31 mouse cellular contexts compared by ENCODE assay signal in genomic region chr1:4576957-4577356, GRCm38 (mm10).
"Had no signal": no experiment of that assay in that cellular context is flagged by ENCODE, and none has a peak within 500 bp of the region (broad histone marks: within the 10 kb centered on the region; RNA-seq: fewer than 3 reads in every experiment).

No protein-coding gene starts in this region.

- H3K9me3 ChIP-seq: heart, embryonic 12.5 days; heart, embryonic 13.5 days; heart, embryonic 15.5 days; hindbrain, embryonic 10.5 days; hindbrain, embryonic 12.5 days; hindbrain, embryonic 13.5 days; hindbrain, embryonic 15.5 days; kidney, embryonic 15.5 days had no signal

- ATAC-seq: hindbrain, embryonic 16.5 days; hindbrain, postnatal 0 days; inflammation-experienced regulatory T-cells, adult 6 months had no signal

- H3K36me3 ChIP-seq: heart, embryonic 12.5 days; heart, embryonic 13.5 days; heart, embryonic 15.5 days; hindbrain, embryonic 10.5 days; hindbrain, embryonic 12.5 days; hindbrain, embryonic 13.5 days; hindbrain, embryonic 15.5 days; kidney, embryonic 15.5 days had no signal

- DNase-seq: heart, adult 18-20 months; heart, adult 2 months; heart, postnatal 10 days; heart, postnatal 14 days; heart, postnatal 36 days; heart, postnatal 4 days; kidney, adult 11 months; kidney, adult 18-20 months; kidney, adult 8-10 months; kidney, adult 9 months; kidney, postnatal 10 days; kidney, postnatal 14 days; kidney, postnatal 25 days; kidney, postnatal 4 days; layer of hippocampus, adult 9-11 months; layer of hippocampus, postnatal 36 days had no signal

- H3K4me3 ChIP-seq: heart, adult 2 months; heart, embryonic 12.5 days; heart, embryonic 13.5 days; heart, embryonic 15.5 days; hindbrain, embryonic 10.5 days; hindbrain, embryonic 12.5 days; hindbrain, embryonic 13.5 days; hindbrain, embryonic 15.5 days; kidney, embryonic 15.5 days; layer of hippocampus, adult 2 months; left cerebral cortex, adult 2 months had no signal

- H3K27ac ChIP-seq: heart, adult 2 months; heart, embryonic 13.5 days; heart, embryonic 15.5 days; hindbrain, embryonic 10.5 days; hindbrain, embryonic 12.5 days; hindbrain, embryonic 13.5 days; hindbrain, embryonic 14.5 days; hindbrain, embryonic 15.5 days; hindbrain, postnatal 0 days; kidney, embryonic 15.5 days; layer of hippocampus, adult 2 months; left cerebral cortex, adult 2 months had no signal

- H3K27me3 ChIP-seq: heart, embryonic 15.5 days; hindbrain, embryonic 12.5 days; hindbrain, embryonic 13.5 days; hindbrain, embryonic 15.5 days; kidney, embryonic 15.5 days had no signal

- H3K9ac ChIP-seq: heart, embryonic 12.5 days; heart, embryonic 13.5 days; heart, embryonic 15.5 days; hindbrain, embryonic 12.5 days; hindbrain, embryonic 13.5 days; hindbrain, embryonic 14.5 days; hindbrain, embryonic 15.5 days; kidney, embryonic 15.5 days had no signal

- H3K4me1 ChIP-seq: heart, embryonic 12.5 days; hindbrain, embryonic 12.5 days; hindbrain, embryonic 13.5 days; hindbrain, embryonic 15.5 days had no signal

- H3K4me2 ChIP-seq: heart, embryonic 11.5 days; heart, embryonic 12.5 days; heart, embryonic 13.5 days; heart, embryonic 15.5 days; hindbrain, embryonic 12.5 days; hindbrain, embryonic 13.5 days; hindbrain, embryonic 14.5 days; hindbrain, embryonic 15.5 days; kidney, embryonic 15.5 days had no signal
